Mouse (Mus musculus): ENCODE measurements around the gene Rpl22l1.

DNA sequence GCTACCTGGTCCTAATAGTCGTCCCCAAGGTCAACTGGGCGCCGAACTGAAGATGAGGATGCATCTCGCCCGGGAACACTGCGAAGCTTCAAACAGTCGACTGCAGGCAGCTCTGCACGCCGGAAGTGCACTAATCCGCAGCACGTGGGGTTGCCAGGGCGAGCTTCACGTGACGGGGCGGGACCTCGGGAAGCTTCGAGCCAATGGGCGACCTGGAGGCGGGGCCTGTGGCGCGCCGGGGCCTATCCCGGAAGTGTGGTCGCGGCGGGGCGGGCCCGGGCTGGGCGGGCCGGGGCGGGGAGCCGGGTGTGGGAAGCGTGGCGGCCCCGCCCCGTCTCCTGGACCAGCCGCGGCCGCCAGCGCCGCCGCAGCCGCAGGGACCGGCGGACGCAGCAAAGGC is 24.2 kb upstream of the Rpl22l1 start, which contains the start of gene Eif5a2:
- TF ChIP-seq EP300 (IDR thresholded peaks at IDR 0.05; ENCODE audit: low read depth) (no peak), CTCF (IDR thresholded peaks at IDR 0.05; ENCODE audit: low read depth) (no peak)
